Mouse (Mus musculus) brain, embryonic 14.5 days (tissue): ENCODE measurements around the gene Mefv.

Source experiments
- CTCF ChIP-seq: fragments of 200-500 bp; IDR thresholded peaks from 2 replicates; pipeline ENCODE4 v1.5.1; 2012; ENCODE audit warnings: inconsistent platforms, mild to moderate bottlenecking, moderate library complexity, borderline replicate concordance; ENCODE audit not compliant: insufficient read depth, insufficient read length; ENCODE audit errors: extremely low read depth
- POLR2A ChIP-seq: fragments of 200-500 bp; IDR thresholded peaks from 2 replicates; pipeline ENCODE4 v1.6.1; 2012; ENCODE audit warnings: mild to moderate bottlenecking, inconsistent platforms, borderline replicate concordance; ENCODE audit not compliant: poor library complexity, insufficient read depth, insufficient read length, severe bottlenecking; ENCODE audit errors: extremely low read depth

DNA sequence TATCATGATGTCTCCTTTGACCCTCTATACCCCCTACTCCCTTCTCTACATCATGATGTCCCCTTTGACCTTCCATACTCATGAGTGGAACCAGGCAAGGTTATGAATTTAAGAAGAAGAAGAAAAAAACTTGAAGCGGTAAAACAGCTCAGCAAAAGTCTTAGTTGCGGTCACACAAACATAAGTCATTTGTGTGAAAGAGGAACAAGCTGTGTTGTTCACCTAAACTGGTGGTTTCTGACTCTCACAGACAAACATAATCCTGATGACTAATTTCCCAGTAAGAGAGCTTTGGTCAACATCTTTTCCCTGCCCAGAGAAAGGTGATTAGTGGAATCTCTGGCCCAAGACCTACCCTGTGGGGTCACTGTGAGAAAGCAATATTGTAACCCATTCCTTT lies 3.2 kb downstream of the Mefv start:
- TF ChIP-seq CTCF = no peak
- TF ChIP-seq POLR2A = no peak
